16 mouse cellular contexts compared by ENCODE assay signal in the genomic region with DNA sequence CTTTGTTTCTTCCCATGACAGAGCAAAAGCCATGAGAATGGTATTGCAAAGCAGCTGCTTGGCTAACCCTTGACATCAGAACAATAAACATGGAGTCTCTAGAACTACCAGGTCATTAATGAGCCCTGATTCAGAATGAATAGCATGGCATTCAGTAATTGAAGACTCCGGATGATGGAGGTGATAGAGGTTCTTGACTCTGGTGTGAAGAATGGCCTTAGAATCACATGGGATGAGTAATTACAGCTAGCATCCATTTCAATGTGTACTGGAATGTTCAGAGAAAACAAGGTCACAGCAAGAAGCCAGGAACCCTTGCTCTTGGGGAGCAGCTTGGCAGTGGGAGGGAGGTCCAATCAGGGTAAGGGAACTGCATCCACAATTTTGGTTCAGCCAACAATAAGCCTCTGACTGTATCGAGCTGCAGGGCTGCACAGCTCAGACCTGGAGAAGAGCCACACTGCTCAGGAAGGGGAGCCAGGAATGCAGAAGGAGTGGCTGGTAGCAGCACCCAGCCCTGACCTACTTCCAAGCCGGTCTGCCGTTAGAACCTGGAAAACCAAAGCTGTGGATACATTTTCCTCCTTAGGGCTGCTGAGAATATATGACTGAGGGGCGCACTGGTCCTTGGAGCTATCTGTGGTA.
A peak's percentile ranks its signal among the peaks of the same experiment; 100 is the strongest.
DNase-seq lines count a peak whose midpoint lies in the region; ATAC-seq lines count a peak whose summit lies in the region.
"Had no signal": no experiment of that assay in that cellular context is flagged by ENCODE, and none has a peak within 500 bp of the region (broad histone marks: within the 10 kb centered on the region; RNA-seq: fewer than 3 reads in every experiment).

No protein-coding gene starts in this region.

- no peak overlapping the region for H3K9ac ChIP-seq in midbrain, embryonic 16.5 days (ENCODE audit: low read depth, low read length)
- H3K9ac ChIP-seq: embryonic facial prominence, embryonic 15.5 days; forebrain, embryonic 13.5 days; kidney, embryonic 15.5 days; limb, embryonic 12.5 days; liver, postnatal 0 days had no signal

- no peaks in the 10 kb centered on the region for H3K9me3 ChIP-seq in midbrain, embryonic 16.5 days (replicated peaks; ENCODE audit: control insufficient read depth, low read length, poor library complexity, severe bottlenecking)
- H3K9me3 ChIP-seq: embryonic facial prominence, embryonic 15.5 days; forebrain, embryonic 13.5 days; kidney, embryonic 15.5 days; limb, embryonic 12.5 days had no signal

- 76% methylated on average over 5 of the region's 5 CpGs for WGBS in midbrain, embryonic 16.5 days

- H3K4me1 ChIP-seq in midbrain, embryonic 16.5 days (ENCODE audit: control insufficient read depth, insufficient read depth, low read length) = no peaks in the 10 kb centered on the region

- no peak overlapping the region for H3K4me3 ChIP-seq in midbrain, embryonic 16.5 days (ENCODE audit: low read depth, low read length)
- H3K4me3 ChIP-seq: embryonic facial prominence, embryonic 15.5 days; forebrain, embryonic 13.5 days; kidney, embryonic 15.5 days; limb, embryonic 12.5 days had no signal

- H3K27me3 ChIP-seq in midbrain, embryonic 16.5 days (ENCODE audit: control insufficient read depth, insufficient read depth, low read depth, low read length) = no peaks in the 10 kb centered on the region
- H3K27me3 ChIP-seq: limb, embryonic 12.5 days had no signal

- DNase-seq in frontal cortex, postnatal 10 days (ENCODE audit: low spot score in 2 of 2) = no peak
- DNase-seq in Muller cell, postnatal 12 days (ENCODE audit: inconsistent ontology term) = peak; percentile 92
- peak; percentile 79 for DNase-seq in cerebellum, adult 11 months
- peak; percentile 32 for DNase-seq in gastrocnemius, adult 18-20 months (ENCODE audit: low spot score)
- no peak for DNase-seq in B cell, adult 2 months
- DNase-seq in ovary, postnatal 10 days (ENCODE audit: low spot score) = no peak
- DNase-seq: liver, postnatal 0 days; lung, postnatal 4 days had no signal

- no peak overlapping the region for H3K4me2 ChIP-seq in midbrain, embryonic 16.5 days (ENCODE audit: low read length)
- H3K4me2 ChIP-seq: embryonic facial prominence, embryonic 15.5 days; forebrain, embryonic 13.5 days; kidney, embryonic 15.5 days; limb, embryonic 12.5 days had no signal

- H3K27ac ChIP-seq in midbrain, embryonic 16.5 days (ENCODE audit: low read length) = no peak overlapping the region
- H3K27ac ChIP-seq: embryonic facial prominence, embryonic 15.5 days; forebrain, embryonic 13.5 days; kidney, embryonic 15.5 days; limb, embryonic 12.5 days had no signal

- peak; percentile 89 for ATAC-seq in frontal cortex, adult (ENCODE audit: low TSS enrichment)
- no peak for ATAC-seq in midbrain, embryonic 16.5 days
- ATAC-seq: forebrain, embryonic 13.5 days; inflammation-experienced regulatory T-cells, adult 6 months; liver, postnatal 0 days had no signal

- H3K36me3 ChIP-seq in midbrain, embryonic 16.5 days (ENCODE audit: control insufficient read depth, insufficient read depth, low read length) = no peaks in the 10 kb centered on the region
- H3K36me3 ChIP-seq: embryonic facial prominence, embryonic 15.5 days; G1E; kidney, embryonic 15.5 days; limb, embryonic 12.5 days had no signal

Comparison
In these comparisons a context has a peak if more than half of its experiments do, and no peak if none do; other contexts are left out.
1. DNase-seq: peak in Muller cell, postnatal 12 days (single experiment), cerebellum, adult 11 months (single experiment) and gastrocnemius, adult 18-20 months (single experiment); none in frontal cortex, postnatal 10 days (0 of 2), B cell, adult 2 months (0 of 2) and ovary, postnatal 10 days (single experiment).